Mouse (Mus musculus) forebrain, postnatal 0 days (tissue): ENCODE measurements around the gene Ppp1r1b. TPM values are rescaled to one million over a fixed set of nuclear protein-coding genes. Genes with fewer than 3 reads are reported as not detected.
A peak's percentile ranks its signal among the peaks of the same experiment; 100 is the strongest.
"Not testable (repeated sequence)": the region's sequence is repeated elsewhere in the genome, so short reads cannot be mapped to it uniquely, and the experiment has no call there.

Experiments used
- ATAC-seq: fragments of 200-750 bp; cut with Nextera tagmentation; 2 replicates; pipeline ENCODE4 v1.8.0; 2017; ENCODE audit warnings: mild to moderate bottlenecking, moderate library complexity
- DNase-seq: peaks from one replicate; pipeline ENCODE4 v3.0.0-alpha.2; 2015
- H3K27ac ChIP-seq: fragments of 300-500 bp; sonication (generic); 2 replicates; pipeline ENCODE4 v1.5.1; 2014; ENCODE audit warnings: low read depth, mild to moderate bottlenecking, antibody characterized with exemption, low read length, moderate library complexity, mixed read lengths
- H3K27me3 ChIP-seq: fragments of 300-500 bp; sonication (generic); 2 replicates; pipeline ENCODE4 v1.6.1; 2014; ENCODE audit warnings: mild to moderate bottlenecking, low read length, mixed read lengths; ENCODE audit not compliant: insufficient read depth
- H3K36me3 ChIP-seq: fragments of 300-500 bp; sonication (generic); 2 replicates; pipeline ENCODE4 v1.6.1; 2014; ENCODE audit warnings: mild to moderate bottlenecking, moderate library complexity; ENCODE audit not compliant: insufficient read depth
- H3K4me1 ChIP-seq: fragments of 300-500 bp; sonication (generic); 2 replicates; pipeline ENCODE4 v1.6.1; 2014; ENCODE audit warnings: antibody characterized with exemption; ENCODE audit not compliant: insufficient read depth
- H3K4me2 ChIP-seq: fragments of 300-500 bp; sonication (generic); 2 replicates; pipeline ENCODE4 v1.6.1; 2014; ENCODE audit warnings: low read depth, mild to moderate bottlenecking, moderate library complexity
- H3K4me3 ChIP-seq: fragments of 300-500 bp; sonication (generic); 2 replicates; pipeline ENCODE4 v1.5.1; 2014; ENCODE audit warnings: low read depth, low read length, mixed read lengths
- H3K9ac ChIP-seq: fragments of 300-500 bp; sonication (generic); 2 replicates; pipeline ENCODE4 v1.6.1; 2014; ENCODE audit warnings: mild to moderate bottlenecking
- H3K9me3 ChIP-seq: fragments of 300-500 bp; sonication (generic); 2 replicates; pipeline ENCODE4 v1.6.1; 2016; ENCODE audit warnings: low read length
- CTCF ChIP-seq: sonication (generic); IDR thresholded peaks from 2 replicates; pipeline ENCODE4 v1.5.1; 2016; ENCODE audit warnings: antibody characterized with exemption, control low read depth, low read depth
- WGBS: fragments of 180-500 bp; shearing (Covaris S2); extraction: QIAGEN DNeasy Blood & Tissue Kit; methylation state at CpG from one replicate; pipeline ENCODE4 v1.1.7; 2014; 5-methylcytosine and 5-hydroxymethylcytosine counted together
- polyA plus RNA-seq: library from polyadenylated mRNA; unstranded; fragments of >200 nt; fragmentation: Nextera tagmentation; extraction: Ambion mirVana; gene quantifications from 2 replicates; pipeline ENCODE4 v1.2.1, GENCODE M21; 2015
- total RNA-seq: library from RNA; depleted of rRNA; stranded (reverse); fragments of >200 nt; gene quantifications from 2 replicates; pipeline ENCODE4 v1.2.3, GENCODE M21; 2014

Gene Ppp1r1b
- total and polyA plus RNA-seq, 2 experiments from 2014 or later: 19.4 to 91.4 TPM

DNA sequence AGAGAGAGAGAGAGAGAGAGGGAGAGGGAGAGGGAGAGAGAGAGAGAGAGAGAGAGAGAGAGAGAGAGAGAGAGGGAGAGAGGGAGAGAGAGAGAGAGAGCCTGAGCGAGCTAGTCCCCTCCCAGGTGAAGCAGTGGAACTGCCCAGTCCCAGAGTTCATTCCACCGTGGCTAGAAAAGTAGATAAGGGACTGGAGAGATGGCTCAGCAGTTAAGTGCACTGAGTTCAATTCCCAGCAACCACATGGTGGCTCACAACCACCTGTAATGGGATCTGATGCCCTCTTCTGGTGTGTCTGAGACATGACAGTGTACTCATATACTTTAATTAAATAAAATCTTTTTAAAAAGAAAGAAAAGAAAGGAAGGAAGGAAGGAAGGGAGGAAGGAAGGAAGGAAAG lies 34.2 kb downstream of the Ppp1r1b start:
- H3K4me1 ChIP-seq, ATAC-seq, H3K27me3 ChIP-seq, H3K4me2 ChIP-seq, H3K9me3 ChIP-seq, H3K9ac ChIP-seq, H3K4me3 ChIP-seq, DNase-seq, H3K27ac ChIP-seq: not testable (repeated sequence)
- WGBS: 41% methylated on average over 2 of the region's 2 CpGs
- TF ChIP-seq CTCF: 0 out of 2 replicates have a peak, but pooled peaks have one; percentile 11
- H3K36me3 ChIP-seq: peaks cover 33% of the 10 kb centered on the region

- no peaks in the 10 kb centered on the region for H3K4me1 ChIP-seq
- ATAC-seq (no peak), DNase-seq (no peak)
- 69% methylated on average over 14 of the region's 14 CpGs for WGBS
- H3K27me3 ChIP-seq: no peaks in the 10 kb centered on the region; the same call in 1 of the 2 replicates
- no peak within 1 kb of the TSS for H3K4me2 ChIP-seq
- no peak for TF ChIP-seq CTCF
- no peak within 1 kb of the TSS for H3K9ac ChIP-seq
- H3K9me3 ChIP-seq: no peaks in the 10 kb centered on the region
- no peak within 1 kb of the TSS for H3K4me3 ChIP-seq
- peaks cover 22% of the 10 kb centered on the region for H3K36me3 ChIP-seq
- no peak within 1 kb of the TSS for H3K27ac ChIP-seq
These were observed 35.2 kb downstream of the Ppp1r1b start, which contains the start of gene Tcap for GRCm38 (mm10) chr11:98383261-98384030. Gene Tcap, plus strand, starts transcription at chr11:98383811.

- ATAC-seq (no peak), DNase-seq (no peak)
- WGBS: 72% methylated on average over 20 of the region's 20 CpGs
- Histone ChIP-seq H3K36me3 (peaks cover 16% of the 10 kb centered on the region), H3K27me3 (no peaks in the 10 kb centered on the region; the same call in 1 of the 2 replicates), H3K4me2 (no peak overlapping the region), H3K27ac (no peak overlapping the region), H3K9ac (no peak overlapping the region), H3K4me3 (no peak overlapping the region), H3K9me3 (no peaks in the 10 kb centered on the region), H3K4me1 (no peaks in the 10 kb centered on the region)
- no peak for TF ChIP-seq CTCF
These were observed 36.0 kb downstream of the Ppp1r1b start for GRCm38 (mm10) chr11:98384216-98384615.

DNA sequence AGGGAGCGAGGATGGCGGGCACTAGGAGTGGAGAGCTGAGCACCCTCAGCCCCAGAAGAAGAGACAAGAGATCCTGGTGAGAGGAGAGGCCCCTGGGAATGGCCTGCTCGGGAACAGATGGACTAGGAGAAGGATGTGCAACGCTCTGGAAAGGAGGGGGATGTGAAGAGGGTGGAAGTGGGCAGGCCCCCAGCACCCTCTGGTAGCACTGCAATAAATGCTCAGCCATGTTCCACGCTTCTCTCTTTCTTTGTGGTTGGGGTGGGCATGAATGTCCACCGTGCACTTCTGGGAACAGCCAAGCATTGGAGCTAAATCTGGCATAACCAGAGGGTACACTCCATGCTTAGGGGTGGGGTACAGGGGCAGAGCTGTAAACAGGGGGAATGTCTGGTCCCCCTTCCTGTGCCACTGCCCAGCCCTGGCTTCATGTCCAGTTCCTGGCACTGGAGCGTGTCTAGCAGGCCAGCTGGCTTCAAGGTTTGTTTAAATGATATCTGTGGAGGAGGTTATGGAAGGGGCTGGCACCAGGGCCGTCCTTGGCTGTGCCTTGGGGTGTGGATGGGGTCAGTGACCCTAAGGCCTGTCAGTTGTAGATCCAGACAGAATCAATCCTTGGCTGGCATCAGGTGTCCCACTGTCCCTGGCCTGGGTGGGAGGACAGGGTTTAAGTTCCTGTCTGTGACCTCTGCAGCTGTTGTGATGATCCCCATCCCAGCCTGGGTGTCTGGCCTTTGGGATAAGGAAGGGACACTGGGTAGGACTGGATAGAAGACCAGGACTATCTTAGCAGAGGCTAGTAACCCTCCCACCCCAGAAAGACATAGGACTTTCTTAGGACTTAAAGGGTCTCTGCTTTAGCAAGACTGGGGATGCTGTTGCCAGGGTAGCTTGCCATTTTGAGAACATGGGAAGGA lies 36.8 kb downstream of the Ppp1r1b start:
- no peak for TF ChIP-seq CTCF
- no peaks in the 10 kb centered on the region; the same call in 1 of the 2 replicates for H3K27me3 ChIP-seq
- H3K9me3 ChIP-seq: no peaks in the 10 kb centered on the region
- H3K9ac ChIP-seq: no peak overlapping the region
- H3K36me3 ChIP-seq: peaks cover 10% of the 10 kb centered on the region; the same call in 1 of the 2 replicates
- H3K4me1 ChIP-seq: no peaks in the 10 kb centered on the region
- H3K4me3 ChIP-seq: no peak overlapping the region
- no peak overlapping the region for H3K27ac ChIP-seq
- DNase-seq: no peak
- H3K4me2 ChIP-seq: no peak overlapping the region
- no peak for ATAC-seq
- WGBS: 59% methylated on average over 8 of the region's 8 CpGs

- no peak within 1 kb of the TSS for H3K9ac ChIP-seq
These were observed 37.7 kb downstream of the Ppp1r1b start, which contains the start of gene Pnmt for GRCm38 (mm10) chr11:98385638-98386585. Gene Pnmt, plus strand, starts transcription at chr11:98386450.

DNA sequence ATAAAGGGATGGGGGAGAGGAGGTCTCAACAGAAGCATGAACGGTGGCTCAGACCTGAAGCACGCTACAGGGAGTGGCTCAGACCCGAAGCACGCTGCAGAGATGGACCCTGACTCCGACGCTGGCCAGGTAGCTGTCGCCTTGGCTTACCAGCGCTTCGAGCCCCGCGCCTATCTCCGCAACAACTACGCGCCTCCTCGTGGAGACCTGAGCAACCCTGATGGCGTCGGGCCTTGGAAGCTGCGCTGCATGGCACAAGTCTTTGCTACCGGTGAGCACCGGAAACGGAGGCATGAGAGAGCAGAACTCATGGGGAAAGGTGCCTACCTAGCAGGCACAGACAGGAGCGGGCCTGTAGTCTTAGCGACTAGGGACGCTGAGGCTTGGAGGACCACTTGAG lies 38.4 kb downstream of the Ppp1r1b start:
- H3K9me3 ChIP-seq: no peaks in the 10 kb centered on the region
- no peak for DNase-seq
- 0 out of 2 replicates have a peak, but pooled peaks have one; percentile 27 for TF ChIP-seq CTCF
- no peaks in the 10 kb centered on the region for H3K36me3 ChIP-seq
- H3K4me3 ChIP-seq: no peak overlapping the region
- H3K4me1 ChIP-seq: no peaks in the 10 kb centered on the region
- WGBS: 23% methylated on average over 24 of the region's 24 CpGs
- H3K27me3 ChIP-seq: no peaks in the 10 kb centered on the region; the same call in 1 of the 2 replicates
- 0 out of 2 replicates have a peak, but pooled peaks have one; percentile 25 for ATAC-seq
- no peak overlapping the region for H3K9ac ChIP-seq
- no peak overlapping the region for H3K4me2 ChIP-seq
- no peak overlapping the region for H3K27ac ChIP-seq

More at GRCm38 (mm10) chr11:98385638-98386585, 37.7 kb downstream of the Ppp1r1b start, which contains the start of gene Pnmt:
- H3K4me1 ChIP-seq: no peaks in the 10 kb centered on the region
- no peak for ATAC-seq
- TF ChIP-seq CTCF: no peak
- peaks cover under 1% of the 10 kb centered on the region; the same call in 1 of the 2 replicates for H3K36me3 ChIP-seq
- WGBS: 59% methylated on average over 25 of the region's 25 CpGs
- H3K4me2 ChIP-seq: no peak within 1 kb of the TSS
- H3K4me3 ChIP-seq: no peak within 1 kb of the TSS
- H3K27me3 ChIP-seq: no peaks in the 10 kb centered on the region; the same call in 1 of the 2 replicates
- no peak for DNase-seq
- H3K27ac ChIP-seq: no peak within 1 kb of the TSS
- H3K9me3 ChIP-seq: no peaks in the 10 kb centered on the region
